In the genomic region with DNA sequence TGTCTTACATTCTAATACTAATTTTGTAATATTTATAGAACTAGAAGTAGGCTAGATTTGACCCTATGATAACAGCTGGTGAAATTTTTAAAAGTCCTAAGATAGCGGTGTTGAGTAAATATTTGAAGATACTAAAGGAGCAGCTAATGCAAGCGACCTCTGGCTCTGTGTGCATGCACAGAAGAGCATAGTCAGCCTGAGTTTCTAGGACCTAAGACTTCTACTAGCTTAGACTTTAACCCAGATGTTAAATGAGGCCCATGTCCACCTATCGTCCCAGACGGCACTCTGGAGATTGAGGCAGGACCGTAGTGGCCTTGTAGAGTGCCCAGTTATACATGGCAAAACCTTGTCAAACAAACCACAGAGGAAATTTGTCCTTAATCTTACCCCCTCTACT, we compare ENCODE assay signal across 28 mouse cellular contexts. TPM values are rescaled to one million over a fixed set of nuclear protein-coding genes. Genes with fewer than 3 reads are reported as not detected.
A peak's percentile ranks its signal among the peaks of the same experiment; 100 is the strongest.
DNase-seq lines count a peak whose midpoint lies in the region; ATAC-seq and TF ChIP-seq lines count a peak whose summit lies in the region.
"Had no signal": no experiment of that assay in that cellular context is flagged by ENCODE, and none has a peak within 500 bp of the region (broad histone marks: within the 10 kb centered on the region; RNA-seq: fewer than 3 reads in every experiment).

No protein-coding gene starts in this region.

- TF ChIP-seq POLR2A in MEL (IDR thresholded peaks at IDR 0.05; ENCODE audit: control insufficient read depth in 1 of 2, insufficient read depth in 1 of 2, low read depth in 1 of 2, low read length in 2 of 2, poor library complexity in 1 of 2) = no peak

- H3K4me2 ChIP-seq in intestine, postnatal 0 days (replicated peaks; ENCODE audit: low read depth) = peak overlapping the region; percentile 25; the same call in 1 of the 2 replicates
- no peak overlapping the region for H3K4me2 ChIP-seq in hindbrain, embryonic 16.5 days (ENCODE audit: low read length)
- H3K4me2 ChIP-seq: heart, embryonic 12.5 days; hindbrain, embryonic 15.5 days; limb, embryonic 12.5 days; lung, embryonic 15.5 days; midbrain, embryonic 15.5 days; neural tube, embryonic 15.5 days had no signal

- H3K27ac ChIP-seq in MEL (ENCODE audit: control insufficient read depth, low read depth, low read length) = no peak overlapping the region
- no peak overlapping the region for H3K27ac ChIP-seq in intestine, postnatal 0 days (ENCODE audit: low read depth, low read length)
- no peak overlapping the region for H3K27ac ChIP-seq in hindbrain, embryonic 16.5 days (ENCODE audit: low read depth, low read length)
- H3K27ac ChIP-seq: heart, adult 2 months; hindbrain, embryonic 10.5 days; hindbrain, embryonic 15.5 days; limb, embryonic 12.5 days; liver, embryonic 14.5 days; lung, embryonic 15.5 days; midbrain, embryonic 10.5 days; midbrain, embryonic 15.5 days; neural tube, embryonic 15.5 days had no signal

- peaks cover 51 to 79% of the 10 kb centered on the region in 2 experiments for H3K36me3 ChIP-seq in MEL (ENCODE audit: control insufficient read depth in 1 of 2, insufficient read depth in 2 of 2, low read length in 2 of 2)
- peaks cover 9% of the 10 kb centered on the region; the same call in 1 of the 2 replicates for H3K36me3 ChIP-seq in intestine, postnatal 0 days (ENCODE audit: control insufficient read depth, insufficient read depth)
- peaks cover 16% of the 10 kb centered on the region for H3K36me3 ChIP-seq in hindbrain, embryonic 16.5 days (ENCODE audit: control insufficient read depth, insufficient read depth, low read length)

- peaks cover 3 to 18% of the 10 kb centered on the region in 2 experiments; a peak in 3 of 4 replicates for H3K4me1 ChIP-seq in MEL (ENCODE audit: control insufficient read depth in 1 of 2, insufficient read depth in 2 of 2, low read length in 2 of 2)
- no peaks in the 10 kb centered on the region for H3K4me1 ChIP-seq in intestine, postnatal 0 days (replicated peaks; ENCODE audit: control insufficient read depth, insufficient read depth, low read length)
- peaks cover 3% of the 10 kb centered on the region; the same call in 1 of the 2 replicates for H3K4me1 ChIP-seq in hindbrain, embryonic 16.5 days (ENCODE audit: control insufficient read depth, insufficient read depth, low read depth, low read length)

- no peak for TF ChIP-seq CTCF in MEL (IDR thresholded peaks at IDR 0.05 in 2 of 3, conservative IDR thresholded peaks at IDR 0.05 in 1 of 3; ENCODE audit: control insufficient read depth in 1 of 3, insufficient read depth in 1 of 3, low read depth in 2 of 3, low read length in 3 of 3, poor library complexity in 1 of 3, severe bottlenecking in 1 of 3)
- TF ChIP-seq CTCF in intestine, postnatal 0 days (IDR thresholded peaks at IDR 0.05; ENCODE audit: low read depth) = no peak

- H3K4me3 ChIP-seq in MEL (ENCODE audit: control insufficient read depth in 1 of 2, insufficient read depth in 1 of 2, low read depth in 2 of 2, low read length in 2 of 2) = no peak overlapping the region
- no peak overlapping the region for H3K4me3 ChIP-seq in intestine, postnatal 0 days (ENCODE audit: low read depth, low read length)
- no peak overlapping the region for H3K4me3 ChIP-seq in hindbrain, embryonic 16.5 days (ENCODE audit: low read length)
- H3K4me3 ChIP-seq: heart, adult 2 months; heart, embryonic 12.5 days; hindbrain, embryonic 10.5 days; hindbrain, embryonic 15.5 days; limb, embryonic 12.5 days; lung, embryonic 15.5 days; midbrain, embryonic 10.5 days; midbrain, embryonic 15.5 days; neural tube, embryonic 15.5 days had no signal

- H3K27me3 ChIP-seq in MEL (ENCODE audit: control insufficient read depth in 1 of 2, insufficient read depth in 2 of 2, low read length in 2 of 2) = no peaks in the 10 kb centered on the region
- no peaks in the 10 kb centered on the region for H3K27me3 ChIP-seq in intestine, postnatal 0 days (replicated peaks; ENCODE audit: control insufficient read depth, insufficient read depth, low read length)
- no peaks in the 10 kb centered on the region for H3K27me3 ChIP-seq in hindbrain, embryonic 16.5 days (replicated peaks; ENCODE audit: control insufficient read depth, insufficient read depth, low read length)
- H3K27me3 ChIP-seq: heart, embryonic 12.5 days; hindbrain, embryonic 15.5 days; limb, embryonic 12.5 days; lung, embryonic 15.5 days; midbrain, embryonic 15.5 days; neural tube, embryonic 15.5 days had no signal

- peaks cover 52% of the 10 kb centered on the region for H3K79me2 ChIP-seq in MEL (ENCODE audit: control insufficient read depth, insufficient read depth, low read length, poor library complexity)

- H3K9ac ChIP-seq in MEL (ENCODE audit: control insufficient read depth, low read depth, low read length, poor library complexity, severe bottlenecking) = no peak overlapping the region
- H3K9ac ChIP-seq in intestine, postnatal 0 days (ENCODE audit: low read depth, low read length) = no peak overlapping the region
- no peak overlapping the region for H3K9ac ChIP-seq in hindbrain, embryonic 16.5 days (ENCODE audit: low read depth, low read length)
- H3K9ac ChIP-seq: heart, embryonic 12.5 days; hindbrain, embryonic 15.5 days; limb, embryonic 12.5 days; liver, embryonic 14.5 days; lung, embryonic 15.5 days; midbrain, embryonic 15.5 days; neural tube, embryonic 15.5 days had no signal

- H3K9me3 ChIP-seq in MEL (replicated peaks; ENCODE audit: insufficient read depth, low read length) = no peaks in the 10 kb centered on the region
- no peaks in the 10 kb centered on the region for H3K9me3 ChIP-seq in intestine, postnatal 0 days (ENCODE audit: control insufficient read depth)
- H3K9me3 ChIP-seq in hindbrain, embryonic 16.5 days (ENCODE audit: control insufficient read depth, low read length) = no peaks in the 10 kb centered on the region
- H3K9me3 ChIP-seq: heart, embryonic 12.5 days; hindbrain, embryonic 10.5 days; hindbrain, embryonic 15.5 days; limb, embryonic 12.5 days; lung, embryonic 15.5 days; midbrain, embryonic 10.5 days; midbrain, embryonic 15.5 days; neural tube, embryonic 15.5 days had no signal

- intact Hi-C loops in heart, postnatal 14 days (cut with DNase I) = loop anchor here (10.0 kb wide), 1 partner anchor 621 kb away; no protein-coding TSS in a partner anchor

- no peak for TF ChIP-seq EP300 in MEL (IDR thresholded peaks at IDR 0.05; ENCODE audit: low read depth in 1 of 2, low read length in 2 of 2)

- peak; percentile 40 for DNase-seq in kidney, adult 18-20 months
- DNase-seq in kidney, postnatal 10 days = no peak
- DNase-seq in MEL (ENCODE audit: low read depth, low spot score) = no peak
- peak; percentile 26 for DNase-seq in kidney, postnatal 14 days
- no peak for DNase-seq in frontal cortex, postnatal 36 days (ENCODE audit: low spot score in 2 of 2)
- DNase-seq in heart, postnatal 14 days = no peak
- DNase-seq: adrenal gland, postnatal 14 days; cerebellum, adult 11 months; cerebellum, adult 9-10 months; cerebellum, postnatal 36 days; gastrocnemius, postnatal 36 days; heart, adult 2 months; retina, postnatal 1 day; right cerebral cortex, postnatal 14 days; thymus, adult 2 months; thymus, postnatal 4 days had no signal

- WGBS in intestine, postnatal 0 days = 30% methylated on average over 5 of the region's 5 CpGs
- WGBS in hindbrain, embryonic 16.5 days = 90% methylated on average over 5 of the region's 5 CpGs

- 0 out of 2 replicates have a peak, but pooled peaks have one; percentile 54 for ATAC-seq in intestine, postnatal 0 days
- ATAC-seq in hindbrain, embryonic 16.5 days = no peak
- ATAC-seq: forebrain, embryonic 14.5 days; midbrain, embryonic 15.5 days had no signal

- no peak for TF ChIP-seq RAD21 in MEL (IDR thresholded peaks at IDR 0.05; ENCODE audit: low read depth, low read length)

TF ChIP-seq in MEL, 35 proteins besides CTCF, POLR2A, EP300 and RAD21:
- TF ChIP-seq SIN3A (IDR thresholded peaks at IDR 0.05; ENCODE audit: low read length) = 0 out of 2 replicates have a peak, but pooled peaks have one; percentile 24
- TF ChIP-seq CHD1 (IDR thresholded peaks at IDR 0.05; ENCODE audit: low read depth, low read length) = no peak
- peak; percentile 26; the same call in 1 of the 2 replicates for TF ChIP-seq GATA1 (IDR thresholded peaks at IDR 0.05; ENCODE audit: low read depth, low read length)
TF ChIP-seq in MEL: peak in this region for 2.

RNA-seq across cellular contexts. Expression of a gene that starts 11.1 kb away (rescaled TPM):
- 183 and 220 TPM in 2 replicates for total RNA-seq in MEL (2012; rRNA removed)
- polyA plus RNA-seq in MEL (2012; ENCODE audit: insufficient read depth in 1 of 2, insufficient read length in 2 of 2, low read depth in 1 of 2, low replicate concordance in 2 of 2, missing spikeins in 1 of 2) = 100 to 1,000 TPM; 296 to 591 TPM
- 62.1 and 64.2 TPM in 2 replicates for polyA plus RNA-seq in intestine, postnatal 0 days (2015; fragmentation: Nextera tagmentation; extraction: Ambion mirVana)
- 147 and 161 TPM in 2 replicates for polyA plus RNA-seq in hindbrain, embryonic 16.5 days (2015; fragmentation: Nextera tagmentation; extraction: Ambion mirVana)
- total RNA-seq in heart, postnatal 14 days (2021) = 10 to 100 TPM; 59.7 to 65.9 TPM

RNA-seq across cellular contexts. Expression of a gene that starts 22.0 kb away (rescaled TPM):
- 0.27 and 0.39 TPM in 2 replicates for total RNA-seq in MEL (2012; rRNA removed)
- 1 to 10 TPM in 1 of 2 experiments, not detected in 1; 3.4 TPM for polyA plus RNA-seq in MEL (2012; ENCODE audit: insufficient read depth in 1 of 2, insufficient read length in 2 of 2, low read depth in 1 of 2, low replicate concordance in 2 of 2, missing spikeins in 1 of 2)
- polyA plus RNA-seq in intestine, postnatal 0 days (2015; fragmentation: Nextera tagmentation; extraction: Ambion mirVana) = 21.0 and 21.4 TPM in 2 replicates
- polyA plus RNA-seq in hindbrain, embryonic 16.5 days (2015; fragmentation: Nextera tagmentation; extraction: Ambion mirVana) = 54.4 and 54.8 TPM in 2 replicates
- total RNA-seq in heart, postnatal 14 days (2021) = 10 to 100 TPM; 20.3 to 22.3 TPM

Comparison
In these comparisons a context has a peak if more than half of its experiments do, and no peak if none do; other contexts are left out.
1. DNase-seq: peak in kidney, adult 18-20 months (single experiment) and kidney, postnatal 14 days (single experiment); none in kidney, postnatal 10 days (single experiment), MEL (single experiment), frontal cortex, postnatal 36 days (0 of 2) and heart, postnatal 14 days (0 of 2).